14 mouse cellular contexts compared by ENCODE assay signal in genomic region chr4:95214026-95214425, GRCm38 (mm10).
"Had no signal": no experiment of that assay in that cellular context is flagged by ENCODE, and none has a peak within 500 bp of the region (broad histone marks: within the 10 kb centered on the region; RNA-seq: fewer than 3 reads in every experiment).

No protein-coding gene starts in this region.

- H3K27me3 ChIP-seq: liver, embryonic 12.5 days; liver, embryonic 15.5 days; lung, embryonic 15.5 days; stomach, embryonic 15.5 days had no signal

- H3K4me2 ChIP-seq: liver, embryonic 12.5 days; liver, embryonic 15.5 days; lung, embryonic 15.5 days; midbrain, embryonic 11.5 days; stomach, embryonic 15.5 days had no signal

- H3K9ac ChIP-seq: liver, embryonic 12.5 days; liver, embryonic 15.5 days; lung, embryonic 15.5 days; stomach, embryonic 15.5 days had no signal

- H3K36me3 ChIP-seq: liver, embryonic 12.5 days; liver, embryonic 15.5 days; lung, embryonic 15.5 days; stomach, embryonic 15.5 days had no signal

- H3K9me3 ChIP-seq: liver, embryonic 12.5 days; liver, embryonic 15.5 days; lung, embryonic 15.5 days; stomach, embryonic 15.5 days had no signal

- H3K27ac ChIP-seq: kidney, postnatal 0 days; layer of hippocampus, adult 2 months; liver, embryonic 12.5 days; liver, embryonic 15.5 days; lung, embryonic 15.5 days; stomach, embryonic 15.5 days had no signal

- H3K4me3 ChIP-seq: layer of hippocampus, adult 2 months; liver, embryonic 12.5 days; liver, embryonic 15.5 days; lung, embryonic 15.5 days; stomach, embryonic 15.5 days had no signal

- DNase-seq: kidney, adult 8-10 months; layer of hippocampus, adult 9-11 months; lung, adult 18-20 months; lung, postnatal 10 days; lung, postnatal 36 days; midbrain, embryonic 14.5 days; thymus, postnatal 25 days had no signal

- H3K4me1 ChIP-seq: liver, embryonic 12.5 days; liver, embryonic 15.5 days; stomach, embryonic 15.5 days had no signal

- ATAC-seq: liver, embryonic 12.5 days had no signal
